Mouse (Mus musculus) ES-Bruce4 (cell line): ENCODE results near the gene Tcf7l1.

Experiments used
- CTCF ChIP-seq: IDR thresholded peaks from one replicate; pipeline ENCODE4 v1.8.1; 2011; ENCODE audit warnings: low read depth, low read length
- EP300 ChIP-seq: IDR thresholded peaks from 2 replicates; pipeline ENCODE4 v1.6.1; 2011; ENCODE audit warnings: low read depth, low read length; ENCODE audit not compliant: insufficient read depth
- POLR2A ChIP-seq: IDR thresholded peaks from one replicate; pipeline ENCODE4 v1.8.1; 2011; ENCODE audit warnings: low read length; ENCODE audit not compliant: insufficient read depth

- no peak for TF ChIP-seq POLR2A
- no peak for TF ChIP-seq CTCF
- no peak for TF ChIP-seq EP300
These were observed 144.5 kb downstream of the Tcf7l1 start for GRCm38 (mm10) chr6:72644576-72644975.
